Mouse (Mus musculus): Measurements from ENCODE around the gene Luzp1. TPM values are rescaled to one million over a fixed set of nuclear protein-coding genes. Genes with fewer than 3 reads are reported as not detected.

The Luzp1 gene
- polyA plus RNA-seq, 1 experiment from 2014 or later, result 26.8 TPM

DNA sequence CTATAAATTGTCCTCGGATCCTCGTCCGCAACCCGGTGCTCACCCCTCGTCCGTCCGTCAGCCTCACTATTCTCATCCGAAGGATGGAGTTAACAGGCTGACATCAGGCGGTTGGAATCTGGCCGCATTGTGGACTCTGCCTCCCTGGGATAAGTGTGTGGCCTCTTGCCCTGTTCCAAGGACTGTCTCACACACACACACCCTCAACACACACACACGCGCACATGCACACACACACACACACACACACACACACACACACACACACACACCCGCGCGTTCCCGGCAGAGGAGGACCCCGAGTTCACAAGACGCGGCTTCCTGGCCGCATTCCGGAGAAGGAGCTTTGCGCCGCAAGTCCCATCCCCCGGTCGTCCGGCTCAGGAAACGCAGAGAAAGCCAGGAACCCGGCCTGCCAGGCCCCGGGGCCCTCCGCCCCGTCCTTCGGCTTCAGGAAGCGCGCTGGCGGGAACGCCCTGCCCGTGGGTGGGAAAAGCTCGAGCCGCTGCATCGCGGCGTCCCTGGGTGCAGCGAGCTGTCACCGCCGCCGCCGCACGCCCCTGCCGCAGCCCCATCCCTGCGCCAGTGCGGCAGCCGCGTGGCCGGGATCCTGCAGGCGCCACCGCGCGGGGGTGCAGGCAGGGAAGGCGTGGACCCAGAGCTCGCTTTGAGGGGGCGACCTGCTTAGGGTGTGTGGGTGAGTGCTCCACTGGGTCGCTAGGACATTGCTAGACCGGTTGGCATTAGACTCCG is 7.3 kb upstream of the Luzp1 start, which contains the start of gene 6030445D17Rik:
Gene 6030445D17Rik, plus strand, starts transcription at position 165 of the 753 bp plus-strand sequence.
- ChIA-PET POLR2A (interaction anchor here (0.6 to 1.4 kb wide), 3 partner anchors 76 to 88 kb away, joined by 3 to 5 read pairs (median 4); no protein-coding TSS in a partner anchor), CTCF (no interaction called here)
- in situ Hi-C loops (cut with MboI; ENCODE audit: low pct_unique_long_range_greater_than_20kb), result loop anchor here (5.0 kb wide), 1 partner anchor 55 kb away; no protein-coding TSS in a partner anchor
- no peak for ATAC-seq
- H3K27me3 ChIP-seq, result no peaks in the 10 kb centered on the region
- no peak for TF ChIP-seq CTCF (IDR thresholded peaks at IDR 0.05)
- DNase-seq (ENCODE audit: low read depth, low spot score), result no peak

DNA sequence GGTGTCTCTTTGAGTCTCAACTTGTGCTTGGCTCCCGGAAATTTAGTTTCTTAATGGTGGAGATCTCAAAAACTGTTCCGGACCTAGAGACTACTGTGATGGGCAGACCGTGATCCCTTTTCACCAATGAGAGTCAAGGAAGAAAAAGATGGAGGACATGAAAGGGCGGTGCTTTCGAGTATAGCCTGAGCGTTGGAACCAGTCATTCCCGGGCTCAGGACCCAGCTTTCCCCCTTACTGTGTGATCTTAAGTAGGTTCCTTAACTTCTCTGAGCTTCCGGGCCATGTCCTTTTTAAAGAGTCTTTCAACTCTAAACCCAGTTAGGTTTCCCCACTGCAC is 6.8 kb upstream of the Luzp1 start:
- no peak for TF ChIP-seq CTCF (IDR thresholded peaks at IDR 0.05)
- ChIA-PET CTCF (no interaction called here), POLR2A (interaction anchor here (1.0 kb wide), 1 partner anchor 86 kb away, joined by 4 read pairs; no protein-coding TSS in a partner anchor)
- in situ Hi-C loops (cut with MboI; ENCODE audit: low pct_unique_long_range_greater_than_20kb), result loop anchor here (5.0 kb wide), 1 partner anchor 54 kb away; no protein-coding TSS in a partner anchor
- DNase-seq (ENCODE audit: low read depth, low spot score), result no peak
- H3K27me3 ChIP-seq, result no peaks in the 10 kb centered on the region
- ATAC-seq, result no peak

DNA sequence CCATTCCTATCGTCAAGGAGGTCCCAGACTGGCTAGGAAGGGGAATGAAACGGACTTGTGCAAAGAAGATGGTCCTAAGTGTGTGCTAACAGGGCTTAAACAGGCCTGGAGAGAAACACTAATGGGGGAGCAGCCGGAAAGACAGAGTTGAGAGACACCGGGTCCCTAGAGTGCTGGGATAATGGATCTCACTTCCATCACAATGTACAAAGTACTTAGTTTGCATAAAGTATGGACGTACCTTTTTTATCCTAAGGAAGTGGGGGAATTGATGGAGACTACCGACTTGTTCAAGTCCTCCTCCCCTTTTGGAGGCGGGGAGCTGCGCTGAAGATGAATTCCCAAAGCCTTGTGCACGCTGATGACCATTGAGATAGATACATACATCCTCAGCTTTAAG is 6.1 kb upstream of the Luzp1 start:
- ATAC-seq (no peak), DNase-seq (ENCODE audit: low read depth, low spot score) (no peak)
- CTCF ChIA-PET, result no interaction called here
- in situ Hi-C loops (cut with MboI; ENCODE audit: low pct_unique_long_range_greater_than_20kb), result loop anchor here (5.0 kb wide), 1 partner anchor 54 kb away; no protein-coding TSS in a partner anchor
- TF ChIP-seq CTCF (IDR thresholded peaks at IDR 0.05), result no peak
- POLR2A ChIA-PET, result no interaction called here
- no peaks in the 10 kb centered on the region for H3K27me3 ChIP-seq

DNA sequence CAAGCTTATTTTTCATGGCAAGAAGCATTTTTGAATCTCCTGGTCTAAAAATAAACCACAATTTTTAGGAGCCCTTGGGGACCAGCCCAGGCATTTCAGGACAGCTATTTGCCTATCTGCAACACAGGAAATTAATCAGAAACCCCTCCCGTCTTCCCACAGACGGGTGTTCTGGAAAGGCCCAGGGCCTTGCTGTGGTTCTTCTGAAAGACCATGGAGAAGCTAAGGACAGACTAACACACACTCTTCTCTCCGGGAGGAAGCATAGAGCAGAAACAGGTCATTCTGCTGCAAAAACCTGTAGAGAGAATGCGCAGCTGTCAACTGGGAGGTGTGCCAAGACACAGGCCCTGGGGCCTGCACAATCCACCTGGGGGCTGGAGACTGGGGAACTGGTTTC is 3.3 kb upstream of the Luzp1 start:
- no peak for DNase-seq (ENCODE audit: low read depth, low spot score)
- POLR2A ChIA-PET, result no interaction called here
- H3K27me3 ChIP-seq, result no peaks in the 10 kb centered on the region
- CTCF ChIA-PET, result no interaction called here
- TF ChIP-seq CTCF (IDR thresholded peaks at IDR 0.05), result no peak
- ATAC-seq, result no peak
- in situ Hi-C loops (cut with MboI; ENCODE audit: low pct_unique_long_range_greater_than_20kb), result no loop called here

DNA sequence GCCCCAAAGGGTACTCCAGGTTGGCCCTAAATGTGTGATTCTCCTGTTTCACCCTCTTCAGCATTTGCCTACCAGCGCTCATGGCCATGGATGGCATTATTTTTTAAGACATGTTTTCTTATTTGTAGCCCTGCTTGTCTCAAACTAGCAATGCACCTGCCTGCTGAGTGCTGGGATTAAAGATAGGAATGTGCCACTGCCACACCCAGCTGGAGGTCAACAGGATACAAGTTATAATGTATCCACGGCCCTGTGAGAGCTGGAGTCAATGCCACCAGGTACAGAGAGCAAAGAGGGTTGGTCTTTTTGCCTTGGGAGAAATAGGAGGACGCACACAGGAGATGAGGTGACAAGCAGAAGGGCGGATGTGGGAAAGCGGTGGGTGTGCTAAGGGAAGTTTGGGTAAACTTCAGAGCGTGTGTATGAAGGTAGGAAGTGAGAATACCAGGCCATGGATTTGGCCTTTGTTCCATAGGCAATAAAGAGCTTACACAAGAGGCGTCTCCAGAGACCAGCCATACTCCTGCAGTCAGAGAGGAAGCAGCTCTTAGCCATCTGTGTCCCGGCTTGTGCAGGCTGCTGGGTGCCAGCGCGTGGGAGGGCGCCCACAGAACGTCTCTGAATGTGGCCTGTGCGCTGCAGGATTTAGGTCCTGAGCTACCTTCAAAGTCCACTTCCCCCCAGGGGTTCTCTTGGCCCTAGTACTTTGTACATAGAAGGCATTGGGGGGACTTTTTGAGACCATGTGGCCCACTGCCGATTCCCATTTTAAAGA is 821 bp upstream of the Luzp1 start:
- TF ChIP-seq CTCF (IDR thresholded peaks at IDR 0.05), result no peak
- no peaks in the 10 kb centered on the region for H3K27me3 ChIP-seq
- no peak for DNase-seq (ENCODE audit: low read depth, low spot score)
- ATAC-seq, result no peak
- in situ Hi-C loops (cut with MboI; ENCODE audit: low pct_unique_long_range_greater_than_20kb), result no loop called here
- ChIA-PET POLR2A (no interaction called here), CTCF (interaction anchor here (0.8 kb wide), 1 partner anchor 14 kb away, joined by 3 read pairs; no protein-coding TSS in a partner anchor)

DNA sequence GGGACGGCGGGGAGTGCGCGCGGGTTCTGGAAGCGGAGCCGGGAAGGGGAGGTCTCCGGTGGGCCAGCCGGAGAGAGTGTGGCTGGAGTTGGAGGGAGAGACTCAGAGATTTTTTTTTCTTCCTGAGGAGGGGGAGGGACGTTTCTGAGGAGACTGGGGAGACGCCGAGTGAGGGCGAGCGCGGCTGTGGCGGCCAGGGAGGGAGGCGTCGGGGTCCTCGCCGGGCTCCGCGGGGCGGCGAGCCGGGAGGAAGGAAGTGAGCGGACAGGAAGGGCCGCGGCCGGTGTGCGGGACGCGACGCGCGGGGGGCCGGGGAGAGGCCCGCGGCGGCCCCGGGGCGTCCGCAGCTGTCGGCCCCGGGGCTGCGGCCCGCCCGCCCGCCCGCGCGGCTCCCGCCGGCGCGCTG is 383 bp downstream of the Luzp1 start:
- H3K27me3 ChIP-seq, result no peaks in the 10 kb centered on the region
- no peak for TF ChIP-seq CTCF (IDR thresholded peaks at IDR 0.05)
- CTCF ChIA-PET, result no interaction called here
- ATAC-seq (peak; percentile 28), DNase-seq (ENCODE audit: low read depth, low spot score) (no peak)
- POLR2A ChIA-PET, result interaction anchor here (1.2 to 1.8 kb wide), 2 partner anchors 44 to 47 kb away, joined by 4 to 5 read pairs; no protein-coding TSS in a partner anchor
- in situ Hi-C loops (cut with MboI; ENCODE audit: low pct_unique_long_range_greater_than_20kb), result no loop called here

DNA sequence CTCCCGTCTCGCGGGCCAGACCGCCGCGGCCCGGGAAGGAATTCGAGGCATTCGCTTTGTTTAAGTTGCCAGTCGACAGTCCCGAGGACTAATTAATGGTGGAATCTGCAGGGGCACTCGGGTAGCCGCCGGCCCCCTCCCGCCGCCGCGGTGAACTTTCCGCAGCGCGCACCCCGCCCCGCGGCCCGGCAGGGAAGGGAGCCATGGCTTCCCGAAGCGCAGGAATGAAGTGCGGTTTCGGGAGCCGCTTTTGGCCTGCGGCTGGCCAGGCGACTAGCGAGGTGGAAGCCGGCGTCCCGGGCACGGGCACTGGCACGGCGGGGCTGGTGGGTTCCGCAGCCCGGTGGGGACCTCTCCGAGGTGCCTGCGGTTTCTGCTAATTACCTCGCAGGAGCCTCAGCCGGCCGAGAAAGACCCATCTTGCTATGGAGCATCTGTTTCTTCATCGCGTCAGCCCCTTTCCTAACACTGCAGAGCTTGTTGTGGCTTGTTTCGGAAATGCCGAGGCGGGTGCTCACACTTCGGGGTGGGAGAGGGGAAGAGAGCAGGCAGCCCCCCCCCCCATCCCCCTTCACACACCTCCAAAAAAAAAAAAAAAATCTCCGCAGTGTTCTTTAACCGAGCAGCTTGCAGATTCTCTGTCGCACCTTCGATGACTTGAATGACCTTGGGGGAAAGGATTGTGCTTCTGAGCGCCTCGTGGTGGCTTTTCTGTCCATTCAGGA is 948 bp downstream of the Luzp1 start:
- POLR2A ChIA-PET, result interaction anchor here (1.2 to 1.8 kb wide), 2 partner anchors 43 to 47 kb away, joined by 4 to 5 read pairs; no protein-coding TSS in a partner anchor
- CTCF ChIA-PET, result interaction anchor here (1.4 kb wide), 1 partner anchor 24 kb away, joined by 3 read pairs; no protein-coding TSS in a partner anchor
- H3K27me3 ChIP-seq, result no peaks in the 10 kb centered on the region
- ATAC-seq (peak; percentile 24), DNase-seq (ENCODE audit: low read depth, low spot score) (no peak)
- in situ Hi-C loops (cut with MboI; ENCODE audit: low pct_unique_long_range_greater_than_20kb), result no loop called here
- TF ChIP-seq CTCF (IDR thresholded peaks at IDR 0.05), result no peak

DNA sequence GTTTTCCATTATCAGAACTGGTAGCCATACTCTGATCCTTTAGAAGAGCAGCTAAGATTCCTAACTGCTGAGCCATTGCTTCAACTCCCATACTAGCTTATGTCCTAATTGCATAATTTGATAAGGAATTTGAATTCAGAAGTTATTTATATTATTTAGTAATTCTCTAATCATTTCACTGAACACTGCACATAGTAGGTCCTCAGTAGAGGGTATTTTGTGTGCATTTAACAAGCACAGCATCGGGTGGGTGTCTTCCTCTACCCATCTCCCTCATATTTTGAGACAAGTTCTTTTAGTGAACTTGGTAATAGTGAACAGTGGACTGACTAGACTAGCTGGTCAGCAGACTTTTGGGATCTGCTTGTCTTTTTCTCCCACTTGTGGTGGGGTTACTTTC is 7.1 kb downstream of the Luzp1 start:
- in situ Hi-C loops (cut with MboI; ENCODE audit: low pct_unique_long_range_greater_than_20kb), result no loop called here
- H3K27me3 ChIP-seq, result no peaks in the 10 kb centered on the region
- POLR2A ChIA-PET, result no interaction called here
- DNase-seq (ENCODE audit: low read depth, low spot score) (no peak), ATAC-seq (no peak)
- CTCF ChIA-PET, result no interaction called here
- no peak for TF ChIP-seq CTCF (IDR thresholded peaks at IDR 0.05)

DNA sequence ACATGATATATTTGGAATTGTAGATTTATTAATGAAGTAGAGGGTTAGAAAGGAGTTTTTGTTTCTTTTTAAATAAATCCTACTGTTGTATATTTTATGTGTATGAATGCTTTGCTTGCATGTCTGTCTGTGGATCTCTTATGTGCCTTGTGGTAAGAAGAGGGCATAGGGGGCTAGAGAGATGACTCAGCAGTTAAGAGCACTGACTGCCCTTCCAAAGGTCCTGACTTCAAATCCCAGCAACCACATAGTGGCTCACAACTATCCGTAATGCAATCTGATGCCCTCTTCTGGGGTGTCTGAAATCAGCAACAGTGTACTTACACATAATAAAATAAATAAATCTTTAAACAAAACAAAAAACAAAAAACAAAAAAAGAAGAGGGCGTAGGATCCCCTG is 17.0 kb downstream of the Luzp1 start:
- DNase-seq (ENCODE audit: low read depth, low spot score) (no peak), ATAC-seq (no peak)
- POLR2A ChIA-PET, result no interaction called here
- CTCF ChIA-PET, result no interaction called here
- no peaks in the 10 kb centered on the region for H3K27me3 ChIP-seq
- TF ChIP-seq CTCF (IDR thresholded peaks at IDR 0.05), result no peak
- in situ Hi-C loops (cut with MboI; ENCODE audit: low pct_unique_long_range_greater_than_20kb), result no loop called here

DNA sequence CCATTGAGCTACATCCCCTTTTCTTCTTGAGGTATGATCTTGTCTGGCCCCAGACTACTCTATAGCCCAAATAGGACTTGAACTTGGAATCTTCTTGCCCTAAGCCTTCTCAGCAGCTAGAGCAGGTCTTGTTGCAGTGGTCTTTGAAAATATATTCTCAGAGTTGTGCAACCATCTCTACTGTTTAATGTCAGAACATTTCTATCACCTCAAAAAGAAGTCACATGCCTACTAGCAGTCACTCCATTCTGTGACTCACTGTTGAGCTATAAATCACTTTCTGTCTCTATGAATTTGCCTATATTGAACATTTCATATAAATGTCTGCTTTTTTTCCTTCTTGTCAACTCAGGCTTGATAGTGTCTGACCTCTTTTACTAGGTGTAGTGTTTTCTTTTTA is 26.4 kb downstream of the Luzp1 start:
- ATAC-seq, result no peak
- H3K27me3 ChIP-seq, result no peaks in the 10 kb centered on the region
- POLR2A ChIA-PET, result no interaction called here
- CTCF ChIA-PET, result no interaction called here
- no peak for TF ChIP-seq CTCF (IDR thresholded peaks at IDR 0.05)
- in situ Hi-C loops (cut with MboI; ENCODE audit: low pct_unique_long_range_greater_than_20kb), result no loop called here
- no peak for DNase-seq (ENCODE audit: low read depth, low spot score)

Data from Patski (cell line).